Mouse (Mus musculus) embryonic facial prominence, embryonic 15.5 days (tissue): ENCODE measurements at regions not wholly inside any gene's neighbourhood (a gene's known extent, or its start where the extent isn't known, plus 50 kb on each side); places are given as distances from the start of the nearest gene placed in this dataset.
"Not testable (repeated sequence)": the region's sequence is repeated elsewhere in the genome, so short reads cannot be mapped to it uniquely, and the experiment has no call there.

Experiments used
- ATAC-seq: fragments of 200-750 bp; cut with Nextera tagmentation; 2 replicates; pipeline ENCODE4 v1.8.0; 2017; ENCODE audit warnings: low read depth, moderate TSS enrichment; ENCODE audit not compliant: insufficient number of reproducible peaks, low FRiP score, low TSS enrichment
- H3K27ac ChIP-seq: fragments of 300-500 bp; sonication (generic); replicated peaks from 2 replicates; pipeline ENCODE4 v1.5.1; 2015; ENCODE audit warnings: mild to moderate bottlenecking, inconsistent platforms
- H3K27me3 ChIP-seq: fragments of 300-500 bp; sonication (generic); 2 replicates; pipeline ENCODE4 v1.6.1; 2015; ENCODE audit warnings: inconsistent platforms
- H3K36me3 ChIP-seq: fragments of 300-500 bp; sonication (generic); 2 replicates; pipeline ENCODE4 v1.6.1; 2015; ENCODE audit warnings: mild to moderate bottlenecking, inconsistent platforms
- H3K4me1 ChIP-seq: fragments of 300-500 bp; sonication (generic); 2 replicates; pipeline ENCODE4 v1.6.1; 2015; ENCODE audit warnings: inconsistent platforms
- H3K4me2 ChIP-seq: fragments of 300-500 bp; sonication (generic); replicated peaks from 2 replicates; pipeline ENCODE4 v1.6.1; 2015; ENCODE audit warnings: mild to moderate bottlenecking, inconsistent platforms
- H3K4me3 ChIP-seq: fragments of 300-500 bp; sonication (generic); replicated peaks from 2 replicates; pipeline ENCODE4 v1.5.1; 2015; ENCODE audit warnings: mild to moderate bottlenecking, inconsistent platforms
- H3K9ac ChIP-seq: fragments of 300-500 bp; sonication (generic); 2 replicates; pipeline ENCODE4 v1.6.1; 2015; ENCODE audit warnings: inconsistent platforms
- H3K9me3 ChIP-seq: fragments of 300-500 bp; sonication (generic); replicated peaks from 2 replicates; pipeline ENCODE4 v1.6.1; 2016; ENCODE audit warnings: inconsistent platforms
- WGBS: fragments of 180-500 bp; shearing (Covaris S2); methylation state at CpG from one replicate; pipeline ENCODE4 v1.1.7; 2015; 5-methylcytosine and 5-hydroxymethylcytosine counted together

DNA sequence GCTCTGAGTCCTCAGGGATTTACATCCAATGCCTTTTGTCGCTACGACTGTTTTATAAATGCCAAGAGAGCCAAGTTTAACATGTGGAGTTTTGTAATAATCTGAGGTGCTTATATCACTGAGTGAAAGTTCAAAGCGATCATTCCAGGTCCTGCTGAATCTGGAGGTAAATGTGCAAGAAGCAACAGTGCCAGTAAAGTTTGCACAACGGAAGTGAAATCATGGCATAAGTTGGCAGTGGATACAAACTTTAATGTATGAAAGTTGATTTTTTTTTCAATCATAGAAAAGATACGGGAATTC is 786.8 kb upstream of the Pou3f3 start:
- Histone ChIP-seq H3K9ac (no peak overlapping the region), H3K27me3 (no peaks in the 10 kb centered on the region), H3K36me3 (no peaks in the 10 kb centered on the region), H3K27ac (no peak overlapping the region), H3K9me3 (no peaks in the 10 kb centered on the region), H3K4me3 (no peak overlapping the region), H3K4me1 (no peaks in the 10 kb centered on the region), H3K4me2 (no peak overlapping the region)
- WGBS = 73% methylated on average over 5 of the region's 5 CpGs
- ATAC-seq = no peak

DNA sequence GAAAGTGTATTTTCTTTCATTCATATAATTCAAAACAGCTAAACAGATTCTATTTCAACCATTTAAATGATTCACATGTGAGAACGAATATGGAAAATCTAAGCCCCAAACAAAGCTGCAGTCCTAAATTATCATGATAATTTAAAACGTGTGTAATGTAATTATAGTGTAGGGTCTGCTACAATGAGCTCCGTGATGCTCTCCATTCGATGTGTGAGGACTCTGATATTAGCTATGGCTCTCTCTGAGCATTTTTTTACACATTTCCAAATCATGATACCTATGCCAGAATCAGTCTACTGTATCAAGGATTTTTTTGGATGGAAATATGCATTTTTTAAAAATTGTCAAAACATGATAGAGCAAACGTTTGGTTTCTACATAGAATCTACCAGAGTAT is 785.8 kb upstream of the Pou3f3 start:
- WGBS = 40% methylated on average over 5 of the region's 5 CpGs
- ATAC-seq = no peak

DNA sequence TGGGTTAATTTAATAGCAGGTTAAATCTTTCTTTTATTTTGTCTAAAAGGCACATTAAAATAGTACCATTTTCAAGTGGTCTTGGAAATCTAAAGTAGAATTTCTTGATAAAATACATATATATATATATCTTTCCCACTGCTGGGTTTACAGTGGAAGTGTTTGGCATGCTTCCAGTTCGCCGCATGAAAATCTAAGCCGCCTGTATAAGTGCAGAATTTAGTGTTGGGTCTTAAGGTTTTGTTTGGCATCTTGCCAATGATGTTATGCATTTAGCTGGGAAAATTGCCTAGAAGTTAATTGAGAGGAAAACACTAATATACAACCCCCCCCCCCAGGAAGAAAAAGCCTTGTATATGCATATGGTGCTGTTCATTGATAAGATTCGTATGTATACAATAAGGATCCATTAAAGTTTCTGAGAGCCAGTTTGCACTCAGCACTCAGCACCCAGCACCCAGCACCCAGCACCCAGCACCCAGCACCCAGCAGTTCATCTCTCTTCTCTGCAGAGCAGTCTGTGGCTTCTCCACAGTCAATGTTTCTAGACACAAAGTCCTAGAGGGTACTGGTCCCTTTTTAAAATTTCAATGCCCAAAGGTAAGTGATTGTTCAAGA is 778.7 kb upstream of the Pou3f3 start:
- Histone ChIP-seq H3K4me2 (no peak overlapping the region), H3K36me3 (no peaks in the 10 kb centered on the region), H3K27me3 (no peaks in the 10 kb centered on the region), H3K9ac (no peak overlapping the region), H3K9me3 (no peaks in the 10 kb centered on the region), H3K4me3 (no peak overlapping the region), H3K4me1 (0 out of 2 replicates have a peak, but pooled peaks cover 4% of the 10 kb centered on the region), H3K27ac (no peak overlapping the region)
- ATAC-seq = no peak
- WGBS = 33% methylated on average over 4 of the region's 4 CpGs

More for the DNA sequence above, 785.8 kb upstream of the Pou3f3 start:
- no peak overlapping the region for H3K27ac ChIP-seq
- H3K4me1 ChIP-seq = no peaks in the 10 kb centered on the region
- H3K9me3 ChIP-seq = no peaks in the 10 kb centered on the region
- no peak overlapping the region for H3K9ac ChIP-seq
- no peak overlapping the region for H3K4me3 ChIP-seq
- H3K4me2 ChIP-seq = no peak overlapping the region
- no peaks in the 10 kb centered on the region for H3K27me3 ChIP-seq
- no peaks in the 10 kb centered on the region for H3K36me3 ChIP-seq

GRCm38 (mm10) chr1:41917807-41918206 is 777.8 kb upstream of the Pou3f3 start:
- H3K27me3 ChIP-seq, H3K27ac ChIP-seq, H3K4me3 ChIP-seq, H3K4me2 ChIP-seq, H3K9me3 ChIP-seq, H3K4me1 ChIP-seq, H3K36me3 ChIP-seq, H3K9ac ChIP-seq: not testable (repeated sequence)
- 0 out of 2 replicates have a peak, but pooled peaks have one; percentile 75 for ATAC-seq
- 79% methylated on average over 5 of the region's 5 CpGs for WGBS

DNA sequence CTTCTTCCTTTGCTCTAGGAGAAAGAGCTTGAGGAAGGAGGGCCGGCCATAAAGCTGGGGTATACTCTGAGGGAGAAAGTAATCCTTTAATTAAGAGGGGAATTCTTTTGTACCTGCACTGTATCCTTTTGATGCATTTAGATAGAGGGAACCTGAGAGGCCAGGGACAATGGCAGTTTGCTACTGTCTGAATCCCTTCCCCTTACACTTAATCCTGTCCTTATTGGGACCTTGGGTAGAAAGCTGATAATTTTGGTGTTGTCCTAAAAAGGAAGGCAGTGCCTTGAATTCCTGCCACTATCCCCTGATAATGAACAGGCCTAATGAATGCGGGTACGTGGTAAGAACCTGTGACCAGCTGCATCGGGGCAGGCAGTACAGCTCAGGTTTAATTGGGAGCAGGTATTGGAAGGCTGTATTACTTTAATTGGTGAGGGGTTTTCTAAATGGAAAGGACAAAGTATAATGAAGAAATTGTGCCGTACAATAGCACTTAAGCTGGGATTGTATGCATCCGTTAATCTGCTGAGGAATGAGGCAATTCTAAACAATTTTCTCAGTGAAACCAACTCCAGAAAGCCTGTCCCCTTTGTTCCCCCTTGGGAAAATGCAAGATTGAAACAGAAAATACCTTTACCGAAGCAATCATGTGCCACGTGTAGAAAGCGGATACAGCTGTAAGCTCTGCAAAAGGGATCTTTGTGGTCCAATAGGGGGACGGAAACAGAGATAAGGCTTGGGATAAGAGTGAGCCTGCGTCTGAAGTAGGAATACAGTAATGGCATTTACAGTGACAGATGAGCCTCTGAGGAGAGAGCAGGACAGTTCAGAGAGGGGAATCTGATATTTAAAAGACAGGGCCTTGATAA is 776.9 kb upstream of the Pou3f3 start:
- no peak overlapping the region for H3K9ac ChIP-seq

DNA sequence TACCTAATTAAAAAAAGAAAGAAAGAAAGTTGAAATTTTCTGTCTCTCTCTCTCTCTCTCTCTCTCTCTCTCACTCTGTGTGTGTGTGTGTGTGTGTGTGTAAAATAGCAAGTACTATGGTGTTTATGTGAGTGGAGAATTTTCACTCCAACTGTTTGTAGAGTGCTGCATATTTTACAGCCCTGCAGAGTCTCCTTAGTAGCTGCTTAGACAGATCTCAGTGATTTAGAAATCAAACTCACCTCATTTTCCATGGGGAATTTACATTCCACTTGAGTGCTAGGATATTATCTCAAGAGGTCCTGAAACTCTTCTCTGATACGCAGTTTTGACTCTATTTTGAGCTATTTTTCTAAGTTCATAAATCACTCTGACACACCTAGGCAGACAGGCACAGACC is 761.8 kb upstream of the Pou3f3 start:
- H3K9me3 ChIP-seq = no peaks in the 10 kb centered on the region
- no peak overlapping the region for H3K9ac ChIP-seq
- no peak overlapping the region for H3K4me3 ChIP-seq
- no peaks in the 10 kb centered on the region for H3K36me3 ChIP-seq
- H3K4me1 ChIP-seq = no peaks in the 10 kb centered on the region
- H3K27me3 ChIP-seq = no peaks in the 10 kb centered on the region
- no peak overlapping the region for H3K4me2 ChIP-seq
- no peak overlapping the region for H3K27ac ChIP-seq
- 78% methylated on average over 1 of the region's 1 CpGs for WGBS
- ATAC-seq = no peak

More for the DNA sequence above, 776.9 kb upstream of the Pou3f3 start:
- Histone ChIP-seq H3K36me3 (no peaks in the 10 kb centered on the region), H3K27me3 (no peaks in the 10 kb centered on the region), H3K4me3 (no peak overlapping the region), H3K27ac (no peak overlapping the region), H3K4me2 (no peak overlapping the region), H3K9me3 (no peaks in the 10 kb centered on the region), H3K4me1 (0 out of 2 replicates have a peak, but pooled peaks cover 4% of the 10 kb centered on the region)
- 34% methylated on average over 11 of the region's 11 CpGs for WGBS
- ATAC-seq = no peak

DNA sequence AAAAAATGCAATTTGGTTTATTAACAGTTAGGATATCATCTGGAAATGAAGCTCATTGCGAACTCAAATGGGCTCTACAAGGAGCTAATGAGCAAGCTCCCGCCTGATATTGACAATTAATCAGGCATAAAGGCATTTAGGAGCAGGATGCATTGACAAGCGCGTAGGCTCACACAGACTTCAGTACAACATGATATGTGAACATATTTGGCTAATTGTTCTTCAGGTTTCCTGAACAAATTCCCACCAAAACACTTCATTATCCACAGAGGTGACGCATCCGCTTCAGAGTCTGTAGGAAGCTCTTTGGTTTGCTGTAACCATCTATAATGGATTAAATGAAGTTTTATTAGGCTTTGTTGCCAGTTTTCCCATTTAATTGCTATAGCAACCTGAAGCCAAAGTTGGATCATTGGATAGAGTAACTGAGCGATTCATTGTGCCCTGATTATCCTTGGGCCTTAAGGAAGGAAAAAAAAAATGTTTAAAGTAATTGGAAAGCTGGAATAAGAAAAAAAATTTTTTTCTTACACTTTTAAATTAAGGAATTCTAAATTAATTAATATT is 759.6 kb upstream of the Pou3f3 start:
- Histone ChIP-seq H3K4me2 (no peak overlapping the region), H3K9me3 (no peaks in the 10 kb centered on the region), H3K4me1 (no peaks in the 10 kb centered on the region), H3K27ac (no peak overlapping the region), H3K27me3 (no peaks in the 10 kb centered on the region), H3K36me3 (no peaks in the 10 kb centered on the region), H3K4me3 (no peak overlapping the region), H3K9ac (no peak overlapping the region)
- WGBS = 91% methylated on average over 7 of the region's 7 CpGs
- no peak for ATAC-seq

DNA sequence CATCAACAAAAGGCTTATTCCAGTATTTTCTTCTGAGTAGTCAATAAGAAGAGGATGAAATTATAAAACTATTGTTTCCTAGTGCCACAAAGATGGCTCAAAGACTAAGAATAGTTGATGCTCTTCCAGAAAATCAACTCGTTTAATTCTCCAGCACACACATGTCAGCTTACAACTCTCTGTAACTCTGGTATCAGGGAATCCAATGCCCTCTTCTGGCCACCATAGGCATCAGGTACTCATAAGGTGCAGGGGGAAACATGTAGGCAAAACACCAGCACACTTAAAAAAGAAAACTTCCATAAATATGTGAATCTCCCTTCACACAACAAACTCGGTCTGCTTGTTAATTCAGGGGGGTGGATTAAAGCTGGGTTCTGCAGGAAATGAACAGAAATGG is 734.6 kb upstream of the Pou3f3 start:
- no peak for ATAC-seq
- H3K36me3 ChIP-seq = no peaks in the 10 kb centered on the region
- H3K27ac ChIP-seq = no peak overlapping the region
- H3K9ac ChIP-seq = no peak overlapping the region
- no peaks in the 10 kb centered on the region for H3K9me3 ChIP-seq
- no peaks in the 10 kb centered on the region for H3K27me3 ChIP-seq
- H3K4me2 ChIP-seq = no peak overlapping the region
- H3K4me1 ChIP-seq = no peaks in the 10 kb centered on the region
- 34% methylated on average over 2 of the region's 2 CpGs for WGBS
- no peak overlapping the region for H3K4me3 ChIP-seq

- Histone ChIP-seq H3K9me3 (no peaks in the 10 kb centered on the region), H3K27me3 (no peaks in the 10 kb centered on the region), H3K4me3 (no peak overlapping the region), H3K9ac (no peak overlapping the region), H3K4me2 (no peak overlapping the region), H3K4me1 (no peaks in the 10 kb centered on the region), H3K27ac (no peak overlapping the region), H3K36me3 (no peaks in the 10 kb centered on the region)
- WGBS = 55% methylated on average over 5 of the region's 5 CpGs
- ATAC-seq = no peak
Observed at GRCm38 (mm10) chr1:41981545-41981944, 714.0 kb upstream of the Pou3f3 start.

DNA sequence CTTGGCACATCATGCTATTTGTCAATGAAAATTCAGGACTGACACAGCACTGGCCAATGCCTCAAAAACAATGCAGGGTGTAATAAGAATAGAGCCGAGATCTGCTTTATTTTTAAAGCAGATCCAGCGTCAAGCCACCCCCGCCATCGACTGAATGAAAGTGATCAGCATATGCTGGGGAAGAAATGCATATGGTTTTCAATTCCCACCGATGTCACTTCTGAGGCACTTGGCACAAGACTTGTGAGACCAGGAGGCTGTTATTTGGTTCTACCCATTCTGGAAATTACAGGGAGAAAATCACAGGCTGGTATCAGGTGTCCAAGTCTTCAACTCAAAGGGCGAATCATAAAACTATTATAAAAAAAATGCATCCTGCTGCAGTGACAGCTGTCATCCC is 689.3 kb upstream of the Pou3f3 start:
- 58% methylated on average over 6 of the region's 6 CpGs for WGBS
- H3K27me3 ChIP-seq = no peaks in the 10 kb centered on the region
- H3K36me3 ChIP-seq = no peaks in the 10 kb centered on the region
- no peaks in the 10 kb centered on the region for H3K4me1 ChIP-seq
- ATAC-seq = no peak
- H3K4me3 ChIP-seq = no peak overlapping the region
- H3K4me2 ChIP-seq = no peak overlapping the region
- no peak overlapping the region for H3K9ac ChIP-seq
- no peak overlapping the region for H3K27ac ChIP-seq
- H3K9me3 ChIP-seq = no peaks in the 10 kb centered on the region

- no peaks in the 10 kb centered on the region for H3K4me1 ChIP-seq
- H3K36me3 ChIP-seq = no peaks in the 10 kb centered on the region
- 88% methylated on average over 3 of the region's 3 CpGs for WGBS
- H3K9ac ChIP-seq = no peak overlapping the region
- H3K27ac ChIP-seq = no peak overlapping the region
- H3K27me3 ChIP-seq = no peaks in the 10 kb centered on the region
- ATAC-seq = no peak
- H3K9me3 ChIP-seq = no peaks in the 10 kb centered on the region
- no peak overlapping the region for H3K4me2 ChIP-seq
- no peak overlapping the region for H3K4me3 ChIP-seq
Observed at GRCm38 (mm10) chr1:42008046-42008445, 687.5 kb upstream of the Pou3f3 start.
